Comparison of ENCODE assay signal across 8 mouse cellular contexts in the genomic region with DNA sequence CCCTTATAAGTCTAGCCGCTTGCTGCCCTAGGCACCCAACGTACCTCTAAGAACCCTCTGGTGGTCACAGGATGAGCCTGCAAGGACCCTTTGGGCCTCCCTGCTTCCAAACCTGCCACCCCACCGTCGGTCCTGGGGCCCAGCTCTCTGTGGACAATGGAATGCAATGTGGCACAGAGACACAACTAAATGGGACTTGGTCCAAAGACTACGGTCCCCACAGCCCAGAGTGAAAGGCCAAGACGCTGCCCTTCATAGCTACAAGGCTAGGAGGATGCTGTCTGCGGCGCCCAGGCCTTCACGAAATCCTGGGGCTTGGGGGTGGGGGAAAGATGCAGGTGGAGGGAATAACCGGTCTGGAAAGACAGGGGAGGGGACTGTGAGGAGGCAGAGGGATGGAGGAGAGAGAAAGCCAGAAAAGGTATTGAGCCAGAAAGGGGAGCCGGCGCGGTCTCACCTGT. TPM values are rescaled to one million over a fixed set of nuclear protein-coding genes. Genes with fewer than 3 reads are reported as not detected.
A peak's percentile ranks its signal among the peaks of the same experiment; 100 is the strongest.
DNase-seq lines count a peak whose midpoint lies in the region; ATAC-seq and TF ChIP-seq lines count a peak whose summit lies in the region.

No protein-coding gene starts in this region.

- H3K27ac ChIP-seq in forebrain, postnatal 0 days (ENCODE audit: low read depth, low read length), result peak overlapping the region; percentile 99
- no peak overlapping the region for H3K27ac ChIP-seq in liver, embryonic 16.5 days (ENCODE audit: low read length)

- 0 out of 2 replicates have a peak, but pooled peaks have one; percentile 5 for ATAC-seq in forebrain, postnatal 0 days
- no peak for ATAC-seq in liver, embryonic 16.5 days (ENCODE audit: low read depth)
- ATAC-seq in megakaryocyte progenitor cell, adult 5-6 weeks (replicated peaks; ENCODE audit: poor library complexity), result no peak

- H3K27me3 ChIP-seq in forebrain, postnatal 0 days (ENCODE audit: insufficient read depth, low read length), result no peaks in the 10 kb centered on the region
- peaks cover 49% of the 10 kb centered on the region for H3K27me3 ChIP-seq in liver, embryonic 16.5 days (ENCODE audit: control insufficient read depth, insufficient read depth, low read depth, low read length)

- H3K4me2 ChIP-seq in forebrain, postnatal 0 days (ENCODE audit: low read depth), result peak overlapping the region; percentile 92
- peak overlapping the region; percentile 24; the same call in 1 of the 2 replicates for H3K4me2 ChIP-seq in liver, embryonic 16.5 days (ENCODE audit: low read depth, low read length)

- 8% methylated on average over 13 of the region's 13 CpGs for WGBS in forebrain, postnatal 0 days
- WGBS in liver, embryonic 16.5 days (ENCODE audit: insufficient replicate concordance), result 22% methylated on average over 13 of the region's 13 CpGs

- peak overlapping the region; percentile 94 for H3K9ac ChIP-seq in forebrain, postnatal 0 days
- H3K9ac ChIP-seq in liver, embryonic 16.5 days (ENCODE audit: low read depth, low read length), result no peak overlapping the region

- intact Hi-C loops in left cerebral cortex, postnatal 4 days (cut with DNase I), result no loop called here
- intact Hi-C loops in left cerebral cortex, postnatal 36 days (cut with DNase I), result loop anchor here (2.0 kb wide), 1 partner anchor 20 kb away; no protein-coding TSS in a partner anchor

- no peaks in the 10 kb centered on the region for H3K9me3 ChIP-seq in forebrain, postnatal 0 days (ENCODE audit: low read length)
- H3K9me3 ChIP-seq in liver, embryonic 16.5 days (replicated peaks; ENCODE audit: control insufficient read depth, low read length), result no peaks in the 10 kb centered on the region

- peak overlapping the region; percentile 76 for H3K4me3 ChIP-seq in forebrain, postnatal 0 days (ENCODE audit: low read depth, low read length)
- H3K4me3 ChIP-seq in liver, embryonic 16.5 days (ENCODE audit: low read depth, low read length), result peak overlapping the region; percentile 24

- H3K4me1 ChIP-seq in forebrain, postnatal 0 days (ENCODE audit: insufficient read depth), result peaks cover 31% of the 10 kb centered on the region
- H3K4me1 ChIP-seq in liver, embryonic 16.5 days (ENCODE audit: control insufficient read depth, low read depth, low read length), result peaks cover 13% of the 10 kb centered on the region

- peak; percentile 70 for TF ChIP-seq CTCF in forebrain, postnatal 0 days (IDR thresholded peaks at IDR 0.05; ENCODE audit: low read depth)

- H3K36me3 ChIP-seq in forebrain, postnatal 0 days (ENCODE audit: insufficient read depth), result peaks cover 25% of the 10 kb centered on the region; the same call in 1 of the 2 replicates
- no peaks in the 10 kb centered on the region for H3K36me3 ChIP-seq in liver, embryonic 16.5 days (ENCODE audit: control insufficient read depth, insufficient read depth)

- DNase-seq in left cerebral cortex, adult 8-10 months (ENCODE audit: low spot score in 2 of 2), result peak; percentile 46 to 55
- no peak for DNase-seq in left cerebral cortex, postnatal 4 days
- peak; percentile 63 for DNase-seq in cerebellum, adult 8-10 months
- peak; percentile 73 for DNase-seq in forebrain, postnatal 0 days
- no peak for DNase-seq in ovary, adult 18-20 months (ENCODE audit: low spot score)
- no peak for DNase-seq in left cerebral cortex, postnatal 36 days (ENCODE audit: low spot score in 2 of 2)

RNA-seq across cellular contexts. Expression of a gene that starts 0.8 kb away (rescaled TPM):
- total RNA-seq in left cerebral cortex, adult 8-10 months (2022), result 10 to 100 TPM; 49.8 to 53.4 (median 50.2) TPM
- 10 to 100 TPM; 94.4 to 99.0 TPM for total RNA-seq in left cerebral cortex, postnatal 4 days (2021)
- total RNA-seq in forebrain, postnatal 0 days (2014; rRNA removed), result 69.4 and 75.6 TPM in 2 replicates
- 46.4 and 61.3 TPM in 2 replicates for polyA plus RNA-seq in forebrain, postnatal 0 days (2015; fragmentation: Nextera tagmentation; extraction: Ambion mirVana)
- 3.2 and 3.6 TPM in 2 replicates for polyA plus RNA-seq in liver, embryonic 16.5 days (2015; fragmentation: Nextera tagmentation; extraction: Ambion mirVana)
- total RNA-seq in megakaryocyte progenitor cell, adult 5-6 weeks (2015), result not detected in 2 replicates
- total RNA-seq in megakaryocyte progenitor cell, adult 5-6 weeks (2017), result not detected in 2 replicates
- 10 to 100 TPM; 41.3 to 51.0 TPM for total RNA-seq in left cerebral cortex, postnatal 36 days (2021)

RNA-seq across cellular contexts. Expression of a gene that starts 20.8 kb away (rescaled TPM):
- total RNA-seq in left cerebral cortex, adult 8-10 months (2022), result 10 to 100 TPM; 42.8 to 55.7 (median 46.8) TPM
- total RNA-seq in left cerebral cortex, postnatal 4 days (2021), result 10 to 100 TPM; 50.5 to 52.2 TPM
- 32.2 and 41.9 TPM in 2 replicates for total RNA-seq in forebrain, postnatal 0 days (2014; rRNA removed)
- 30.9 and 31.6 TPM in 2 replicates for polyA plus RNA-seq in forebrain, postnatal 0 days (2015; fragmentation: Nextera tagmentation; extraction: Ambion mirVana)
- polyA plus RNA-seq in liver, embryonic 16.5 days (2015; fragmentation: Nextera tagmentation; extraction: Ambion mirVana), result 27.2 and 28.6 TPM in 2 replicates
- total RNA-seq in megakaryocyte progenitor cell, adult 5-6 weeks (2015), result 46.2 and 58.3 TPM in 2 replicates
- total RNA-seq in megakaryocyte progenitor cell, adult 5-6 weeks (2017), result 36.7 and 52.1 TPM in 2 replicates
- total RNA-seq in left cerebral cortex, postnatal 36 days (2021), result 10 to 100 TPM; 48.3 to 58.7 TPM

RNA-seq across cellular contexts. Expression of a gene that starts 33.4 kb away (rescaled TPM):
- not detected for total RNA-seq in left cerebral cortex, adult 8-10 months (2022)
- not detected for total RNA-seq in left cerebral cortex, postnatal 4 days (2021)
- total RNA-seq in forebrain, postnatal 0 days (2014; rRNA removed), result not detected in 2 replicates
- polyA plus RNA-seq in forebrain, postnatal 0 days (2015; fragmentation: Nextera tagmentation; extraction: Ambion mirVana), result not detected in 2 replicates
- polyA plus RNA-seq in liver, embryonic 16.5 days (2015; fragmentation: Nextera tagmentation; extraction: Ambion mirVana), result not detected in 2 replicates
- total RNA-seq in megakaryocyte progenitor cell, adult 5-6 weeks (2015), result not detected in 2 replicates
- not detected in 2 replicates for total RNA-seq in megakaryocyte progenitor cell, adult 5-6 weeks (2017)
- not detected for total RNA-seq in left cerebral cortex, postnatal 36 days (2021)

RNA-seq across cellular contexts. Expression of a gene that starts 53.3 kb away (rescaled TPM):
- total RNA-seq in left cerebral cortex, adult 8-10 months (2022), result 10 to 100 TPM; 13.4 to 18.5 (median 15.5) TPM
- 10 to 100 TPM; 16.6 to 20.8 TPM for total RNA-seq in left cerebral cortex, postnatal 4 days (2021)
- total RNA-seq in forebrain, postnatal 0 days (2014; rRNA removed), result 12.9 and 21.1 TPM in 2 replicates
- polyA plus RNA-seq in forebrain, postnatal 0 days (2015; fragmentation: Nextera tagmentation; extraction: Ambion mirVana), result 17.6 and 20.0 TPM in 2 replicates
- 0.31 TPM in 1 of 2 replicates, not detected in the other for polyA plus RNA-seq in liver, embryonic 16.5 days (2015; fragmentation: Nextera tagmentation; extraction: Ambion mirVana)
- not detected in 2 replicates for total RNA-seq in megakaryocyte progenitor cell, adult 5-6 weeks (2015)
- not detected in 2 replicates for total RNA-seq in megakaryocyte progenitor cell, adult 5-6 weeks (2017)
- 10 to 100 TPM; 13.6 to 26.8 TPM for total RNA-seq in left cerebral cortex, postnatal 36 days (2021)

RNA-seq across cellular contexts. Expression of a gene that starts 58.4 kb away (rescaled TPM):
- total RNA-seq in left cerebral cortex, adult 8-10 months (2022), result 10 to 100 TPM; 60.8 to 79.1 (median 71.2) TPM
- 10 to 100 TPM; 55.6 to 58.9 TPM for total RNA-seq in left cerebral cortex, postnatal 4 days (2021)
- total RNA-seq in forebrain, postnatal 0 days (2014; rRNA removed), result 58.9 and 65.6 TPM in 2 replicates
- 84.0 and 84.7 TPM in 2 replicates for polyA plus RNA-seq in forebrain, postnatal 0 days (2015; fragmentation: Nextera tagmentation; extraction: Ambion mirVana)
- 34.5 and 36.0 TPM in 2 replicates for polyA plus RNA-seq in liver, embryonic 16.5 days (2015; fragmentation: Nextera tagmentation; extraction: Ambion mirVana)
- 18.3 and 22.7 TPM in 2 replicates for total RNA-seq in megakaryocyte progenitor cell, adult 5-6 weeks (2015)
- total RNA-seq in megakaryocyte progenitor cell, adult 5-6 weeks (2017), result 43.6 TPM in 2 replicates
- total RNA-seq in left cerebral cortex, postnatal 36 days (2021), result 10 to 100 TPM; 56.1 to 64.1 TPM

Comparison
In these comparisons a context has a peak if more than half of its experiments do, and no peak if none do; other contexts are left out.
1. DNase-seq: peak in left cerebral cortex, adult 8-10 months (2 of 2), cerebellum, adult 8-10 months (single experiment) and forebrain, postnatal 0 days (single experiment); none in left cerebral cortex, postnatal 4 days (single experiment), ovary, adult 18-20 months (single experiment) and left cerebral cortex, postnatal 36 days (0 of 2).
2. RNA of a gene that starts 0.8 kb away (total RNA-seq): 94.4 to 99.0 TPM in left cerebral cortex, postnatal 4 days, 69.4 to 75.6 TPM in forebrain, postnatal 0 days, 41.3 to 51.0 TPM in left cerebral cortex, postnatal 36 days and 49.8 to 53.4 TPM in left cerebral cortex, adult 8-10 months; not detected in megakaryocyte progenitor cell, adult 5-6 weeks; every median in the first group is over 10 times any median in the second.